In the genomic region with DNA sequence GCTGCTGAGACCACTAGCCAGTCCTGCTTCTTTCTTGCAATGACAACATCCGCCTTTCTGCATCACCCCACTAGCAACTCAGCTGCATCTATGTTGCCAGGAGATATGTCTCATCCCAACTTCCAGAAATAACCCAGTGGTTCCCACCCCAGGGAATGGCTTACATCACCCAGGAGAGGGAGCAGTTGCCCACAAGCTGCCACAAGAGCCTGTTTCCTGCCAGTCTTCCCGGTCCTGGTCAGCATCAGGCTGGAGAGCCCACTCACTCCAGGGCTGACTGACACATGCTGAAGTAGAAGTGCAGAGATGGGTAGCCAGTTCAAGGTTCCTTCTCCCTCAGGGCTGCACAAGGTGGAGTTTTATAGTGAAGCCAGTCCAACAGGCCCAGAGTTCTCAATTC, we compare ENCODE assay signal across 9 mouse cellular contexts. TPM values are rescaled to one million over a fixed set of nuclear protein-coding genes. Genes with fewer than 3 reads are reported as not detected.
A peak's percentile ranks its signal among the peaks of the same experiment; 100 is the strongest.
DNase-seq lines count a peak whose midpoint lies in the region; ATAC-seq and TF ChIP-seq lines count a peak whose summit lies in the region.
"Had no signal": no experiment of that assay in that cellular context is flagged by ENCODE, and none has a peak within 500 bp of the region (broad histone marks: within the 10 kb centered on the region; RNA-seq: fewer than 3 reads in every experiment).

No protein-coding gene starts in this region.

- H3K27ac ChIP-seq in ES-Bruce4 (ENCODE audit: insufficient read depth, low read length) = no peak overlapping the region
- H3K27ac ChIP-seq in embryonic fibroblast, embryonic 13.5 days (ENCODE audit: insufficient read depth, low read length) = 0 out of 2 replicates have a peak overlapping the region, but pooled peaks have one; percentile 20
- peak overlapping the region; percentile 39; the same call in 1 of the 2 replicates for H3K27ac ChIP-seq in heart, embryonic 16.5 days (ENCODE audit: low read length)
- H3K27ac ChIP-seq in neural tube, embryonic 11.5 days (ENCODE audit: low read depth, low read length) = no peak overlapping the region
- H3K27ac ChIP-seq: hindbrain, embryonic 15.5 days had no signal

- H3K4me3 ChIP-seq in ES-Bruce4 (ENCODE audit: low read depth, low read length) = no peak overlapping the region
- no peak overlapping the region for H3K4me3 ChIP-seq in embryonic fibroblast, embryonic 13.5 days (ENCODE audit: insufficient read depth, low read length)
- no peak overlapping the region for H3K4me3 ChIP-seq in heart, embryonic 16.5 days (ENCODE audit: low read length)
- no peak overlapping the region for H3K4me3 ChIP-seq in neural tube, embryonic 11.5 days (ENCODE audit: low read depth, low read length)
- H3K4me3 ChIP-seq: hindbrain, embryonic 15.5 days had no signal

- no peak for ATAC-seq in heart, embryonic 16.5 days (replicated peaks; ENCODE audit: extremely low read depth, insufficient read depth, low FRiP score)
- no peak for ATAC-seq in neural tube, embryonic 11.5 days (ENCODE audit: insufficient read depth, low FRiP score, low TSS enrichment)
- ATAC-seq in monocyte, adult 5-6 weeks (replicated peaks; ENCODE audit: insufficient number of reproducible peaks, low FRiP score, low TSS enrichment, poor library complexity, severe bottlenecking) = no peak

- TF ChIP-seq POLR2A in ES-Bruce4 (IDR thresholded peaks at IDR 0.05; ENCODE audit: insufficient read depth, low read length) = no peak
- TF ChIP-seq POLR2A in embryonic fibroblast, embryonic 13.5 days (IDR thresholded peaks at IDR 0.05; ENCODE audit: low read depth, low read length) = no peak

- peak; percentile 75 for DNase-seq in cerebellum, adult 9-10 months
- DNase-seq in cerebellum, adult 11 months = no peak
- DNase-seq in left cerebral cortex, adult 9 months (ENCODE audit: low spot score in 2 of 2) = peak; percentile 82 to 90
- peak; percentile 58 for DNase-seq in neural tube, embryonic 11.5 days (ENCODE audit: low spot score)

- H3K9me3 ChIP-seq in ES-Bruce4 (replicated peaks; ENCODE audit: control insufficient read depth, insufficient read depth, low read length, poor library complexity, severe bottlenecking) = no peaks in the 10 kb centered on the region
- H3K9me3 ChIP-seq in heart, embryonic 16.5 days (replicated peaks; ENCODE audit: control insufficient read depth, low read length) = no peaks in the 10 kb centered on the region
- no peaks in the 10 kb centered on the region for H3K9me3 ChIP-seq in neural tube, embryonic 11.5 days (ENCODE audit: control insufficient read depth, low read length)
- H3K9me3 ChIP-seq: hindbrain, embryonic 15.5 days had no signal

- no peak overlapping the region for H3K4me2 ChIP-seq in heart, embryonic 16.5 days (ENCODE audit: low read depth, low read length)
- H3K4me2 ChIP-seq in neural tube, embryonic 11.5 days (ENCODE audit: low read depth) = no peak overlapping the region
- H3K4me2 ChIP-seq: hindbrain, embryonic 15.5 days had no signal

- 10% methylated on average over 2 of the region's 2 CpGs for WGBS in heart, embryonic 16.5 days
- 24% methylated on average over 2 of the region's 2 CpGs for WGBS in neural tube, embryonic 11.5 days

- no peak overlapping the region for H3K9ac ChIP-seq in ES-Bruce4 (ENCODE audit: low read depth, poor library complexity, severe bottlenecking)
- H3K9ac ChIP-seq in heart, embryonic 16.5 days (ENCODE audit: low read length) = no peak overlapping the region
- no peak overlapping the region for H3K9ac ChIP-seq in neural tube, embryonic 11.5 days (ENCODE audit: low read length)
- H3K9ac ChIP-seq: hindbrain, embryonic 15.5 days had no signal

- TF ChIP-seq EP300 in ES-Bruce4 (IDR thresholded peaks at IDR 0.05; ENCODE audit: insufficient read depth, low read depth, low read length) = no peak

- no peaks in the 10 kb centered on the region for H3K27me3 ChIP-seq in ES-Bruce4 (ENCODE audit: control insufficient read depth, insufficient read depth, low read length, poor library complexity, severe bottlenecking)
- H3K27me3 ChIP-seq in heart, embryonic 16.5 days (ENCODE audit: control insufficient read depth, insufficient read depth, low read length) = no peaks in the 10 kb centered on the region
- no peaks in the 10 kb centered on the region for H3K27me3 ChIP-seq in neural tube, embryonic 11.5 days (ENCODE audit: control insufficient read depth, insufficient read depth, low read length)
- H3K27me3 ChIP-seq: hindbrain, embryonic 15.5 days had no signal

- H3K4me1 ChIP-seq in ES-Bruce4 (ENCODE audit: control insufficient read depth, insufficient read depth, low read length) = no peaks in the 10 kb centered on the region
- peaks cover 16% of the 10 kb centered on the region for H3K4me1 ChIP-seq in embryonic fibroblast, embryonic 13.5 days (ENCODE audit: control insufficient read depth, insufficient read depth, low read length)
- H3K4me1 ChIP-seq in heart, embryonic 16.5 days (ENCODE audit: control insufficient read depth, insufficient read depth, low read length) = peaks cover 33% of the 10 kb centered on the region
- peaks cover 6% of the 10 kb centered on the region for H3K4me1 ChIP-seq in neural tube, embryonic 11.5 days (ENCODE audit: control insufficient read depth, insufficient read depth, low read length)

- TF ChIP-seq CTCF in ES-Bruce4 (IDR thresholded peaks at IDR 0.05; ENCODE audit: low read depth, low read length) = peak; percentile 59
- peak; percentile 36; the same call in 1 of the 2 replicates for TF ChIP-seq CTCF in embryonic fibroblast, embryonic 13.5 days (IDR thresholded peaks at IDR 0.05; ENCODE audit: borderline replicate concordance, insufficient read depth, low read length)

- H3K36me3 ChIP-seq in ES-Bruce4 (ENCODE audit: control insufficient read depth, insufficient read depth, low read length, poor library complexity, severe bottlenecking) = peaks cover 29% of the 10 kb centered on the region
- peaks cover 24% of the 10 kb centered on the region for H3K36me3 ChIP-seq in heart, embryonic 16.5 days (ENCODE audit: control insufficient read depth, insufficient read depth)
- H3K36me3 ChIP-seq in neural tube, embryonic 11.5 days (ENCODE audit: control insufficient read depth, insufficient read depth, low read length) = peaks cover 7% of the 10 kb centered on the region
- H3K36me3 ChIP-seq: hindbrain, embryonic 15.5 days had no signal

RNA-seq across cellular contexts. Expression of gene Gsk3a, which starts 3.4 kb away (rescaled TPM):
- 77.3 and 84.3 TPM in 2 replicates for polyA plus RNA-seq in ES-Bruce4 (2011; ENCODE audit: insufficient read depth, insufficient read length, low read depth, missing spikeins)
- polyA plus RNA-seq in embryonic fibroblast, embryonic 13.5 days (2011; ENCODE audit: insufficient read length, low read depth, missing spikeins) = 70.6 and 72.5 TPM in 2 replicates
- 6.7 and 6.8 TPM in 2 replicates for polyA plus RNA-seq in heart, embryonic 16.5 days (2015; fragmentation: Nextera tagmentation; extraction: Ambion mirVana)
- polyA plus RNA-seq in neural tube, embryonic 11.5 days (2014; fragmentation: Nextera tagmentation; extraction: Ambion mirVana) = 15.9 and 19.7 TPM in 2 replicates
- 42.8 to 71.0 TPM (median 43.0 TPM) in 3 replicates for total RNA-seq in monocyte, adult 5-6 weeks (2017)

RNA-seq across cellular contexts. Expression of gene Erf, which starts 9.5 kb away (rescaled TPM):
- 61.8 and 63.8 TPM in 2 replicates for polyA plus RNA-seq in ES-Bruce4 (2011; ENCODE audit: insufficient read depth, insufficient read length, low read depth, missing spikeins)
- polyA plus RNA-seq in embryonic fibroblast, embryonic 13.5 days (2011; ENCODE audit: insufficient read length, low read depth, missing spikeins) = 64.5 and 70.9 TPM in 2 replicates
- 8.5 and 11.2 TPM in 2 replicates for polyA plus RNA-seq in heart, embryonic 16.5 days (2015; fragmentation: Nextera tagmentation; extraction: Ambion mirVana)
- polyA plus RNA-seq in neural tube, embryonic 11.5 days (2014; fragmentation: Nextera tagmentation; extraction: Ambion mirVana) = 16.2 and 16.7 TPM in 2 replicates
- total RNA-seq in monocyte, adult 5-6 weeks (2017) = 3.7 to 8.1 TPM (median 7.3 TPM) in 3 replicates

RNA-seq across cellular contexts. Expression of gene Zfp526, which starts 19.8 kb away (rescaled TPM):
- polyA plus RNA-seq in ES-Bruce4 (2011; ENCODE audit: insufficient read depth, insufficient read length, low read depth, missing spikeins) = 6.5 and 7.2 TPM in 2 replicates
- polyA plus RNA-seq in embryonic fibroblast, embryonic 13.5 days (2011; ENCODE audit: insufficient read length, low read depth, missing spikeins) = 9.3 and 9.7 TPM in 2 replicates
- polyA plus RNA-seq in heart, embryonic 16.5 days (2015; fragmentation: Nextera tagmentation; extraction: Ambion mirVana) = 2.2 and 2.3 TPM in 2 replicates
- polyA plus RNA-seq in neural tube, embryonic 11.5 days (2014; fragmentation: Nextera tagmentation; extraction: Ambion mirVana) = 3.7 and 3.8 TPM in 2 replicates
- total RNA-seq in monocyte, adult 5-6 weeks (2017) = 2.4 to 9.8 TPM (median 2.6 TPM) in 3 replicates

RNA-seq across cellular contexts. Expression of gene Dedd2, which starts 20.6 kb away (rescaled TPM):
- 9.6 and 10.2 TPM in 2 replicates for polyA plus RNA-seq in ES-Bruce4 (2011; ENCODE audit: insufficient read depth, insufficient read length, low read depth, missing spikeins)
- polyA plus RNA-seq in embryonic fibroblast, embryonic 13.5 days (2011; ENCODE audit: insufficient read length, low read depth, missing spikeins) = 2.3 and 2.5 TPM in 2 replicates
- polyA plus RNA-seq in heart, embryonic 16.5 days (2015; fragmentation: Nextera tagmentation; extraction: Ambion mirVana) = 8.3 and 8.6 TPM in 2 replicates
- 11.0 and 11.6 TPM in 2 replicates for polyA plus RNA-seq in neural tube, embryonic 11.5 days (2014; fragmentation: Nextera tagmentation; extraction: Ambion mirVana)
- 75.0 to 94.7 TPM (median 76.7 TPM) in 3 replicates for total RNA-seq in monocyte, adult 5-6 weeks (2017)

RNA-seq across cellular contexts. Expression of gene Cic, which starts 26.4 kb away (rescaled TPM):
- polyA plus RNA-seq in ES-Bruce4 (2011; ENCODE audit: insufficient read depth, insufficient read length, low read depth, missing spikeins) = 128 and 141 TPM in 2 replicates
- 138 and 152 TPM in 2 replicates for polyA plus RNA-seq in embryonic fibroblast, embryonic 13.5 days (2011; ENCODE audit: insufficient read length, low read depth, missing spikeins)
- polyA plus RNA-seq in heart, embryonic 16.5 days (2015; fragmentation: Nextera tagmentation; extraction: Ambion mirVana) = 22.7 and 24.7 TPM in 2 replicates
- polyA plus RNA-seq in neural tube, embryonic 11.5 days (2014; fragmentation: Nextera tagmentation; extraction: Ambion mirVana) = 30.4 and 38.2 TPM in 2 replicates
- total RNA-seq in monocyte, adult 5-6 weeks (2017) = 55.5 to 68.5 TPM (median 65.9 TPM) in 3 replicates

Comparison
In these comparisons a context has a peak if more than half of its experiments do, and no peak if none do; other contexts are left out.
1. H3K27ac ChIP-seq: peak in embryonic fibroblast, embryonic 13.5 days (single experiment) and heart, embryonic 16.5 days (single experiment); none in ES-Bruce4 (single experiment) and neural tube, embryonic 11.5 days (single experiment).